Mouse (Mus musculus) kidney, adult 18-20 months (tissue): ENCODE data around the gene E2f4.

Experiments
- DNase-seq: peaks from one replicate; pipeline ENCODE4 v3.0.0; 2021

Gene E2f4

DNA sequence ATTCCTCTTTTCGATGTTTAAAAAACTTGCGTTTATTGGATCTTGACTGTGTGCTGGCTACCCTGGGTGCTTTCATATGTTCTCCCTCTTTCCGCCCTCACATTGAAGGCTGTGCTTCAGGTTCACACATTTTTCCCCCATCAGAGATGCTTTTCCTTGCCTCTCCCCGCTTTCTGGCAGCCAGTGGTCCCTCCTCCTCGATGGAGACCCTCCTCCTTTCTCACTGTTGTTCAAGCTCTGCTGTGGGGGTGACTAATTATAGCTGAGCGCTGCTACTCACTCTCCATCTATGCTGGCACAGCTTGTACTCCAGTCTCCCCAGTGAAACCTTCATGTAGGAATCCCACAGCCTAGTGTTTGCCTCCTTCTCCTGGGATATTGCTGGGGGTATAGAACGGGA lies 52.7 kb downstream of the E2f4 start:
- DNase-seq, result no peak

DNA sequence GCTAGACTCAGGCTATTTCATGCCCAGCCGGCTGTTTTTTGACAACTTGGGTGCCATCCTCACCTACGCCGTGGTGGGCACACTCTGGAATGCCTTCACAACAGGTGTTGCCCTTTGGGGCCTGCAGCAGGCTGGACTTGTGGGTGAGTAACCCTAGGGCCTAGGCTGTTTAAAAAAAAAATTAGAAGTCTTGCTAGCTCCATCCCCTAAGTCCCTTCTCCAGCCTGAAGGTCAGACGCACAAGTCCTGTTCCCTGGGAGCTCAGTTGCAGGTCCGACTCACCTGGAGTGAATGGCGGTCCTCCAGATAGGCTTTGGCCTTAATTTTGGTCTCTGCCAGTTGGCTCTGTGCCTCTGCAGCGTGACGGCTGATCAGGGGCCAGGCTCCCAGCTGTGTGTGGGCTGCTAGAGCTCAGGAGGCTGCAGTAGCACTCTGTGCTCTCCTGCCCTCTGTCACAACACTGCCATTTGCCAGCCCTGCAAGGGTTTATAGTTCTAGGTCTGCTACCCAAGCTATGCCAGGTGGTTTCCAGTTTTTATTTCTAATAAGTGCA lies 56.2 kb downstream of the E2f4 start:
- no peak for DNase-seq

DNA sequence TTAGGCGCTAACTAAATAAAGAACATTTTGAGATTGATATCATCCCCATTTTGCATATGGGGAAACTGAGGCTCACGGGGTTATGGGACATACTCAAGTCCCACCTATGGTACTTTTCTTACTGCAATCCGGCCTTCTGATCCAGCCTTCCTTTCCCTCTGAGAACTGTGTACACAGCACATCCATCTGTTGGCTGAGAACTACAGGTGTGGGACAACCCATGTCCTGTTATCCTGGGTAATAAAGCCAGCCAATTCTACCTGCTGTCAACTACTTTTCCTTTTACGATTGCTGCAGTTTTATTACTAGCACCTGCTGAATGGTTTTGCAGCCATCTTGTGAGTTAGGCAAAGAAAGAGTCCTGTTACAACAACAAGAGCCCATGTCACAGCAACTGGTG lies 57.1 kb downstream of the E2f4 start:
- no peak for DNase-seq
